Mouse (Mus musculus) gonadal fat pad, adult 2 months (tissue): ENCODE data around the gene Col2a1. TPM values are rescaled to one million over a fixed set of nuclear protein-coding genes. Genes with fewer than 3 reads are reported as not detected.

Experiments
- DNase-seq: peaks from one replicate; pipeline ENCODE4 v3.0.0-alpha.2; 2012; ENCODE audit warnings: low read depth
- polyA plus RNA-seq: library from polyadenylated mRNA; depleted of rRNA; stranded (reverse); fragments of >200 nt; gene quantifications from 2 replicates; pipeline ENCODE4 v1.2.3, GENCODE M21; 2012

Col2a1 gene
- polyA plus RNA-seq, 1 experiment, result 0.04 TPM

DNA sequence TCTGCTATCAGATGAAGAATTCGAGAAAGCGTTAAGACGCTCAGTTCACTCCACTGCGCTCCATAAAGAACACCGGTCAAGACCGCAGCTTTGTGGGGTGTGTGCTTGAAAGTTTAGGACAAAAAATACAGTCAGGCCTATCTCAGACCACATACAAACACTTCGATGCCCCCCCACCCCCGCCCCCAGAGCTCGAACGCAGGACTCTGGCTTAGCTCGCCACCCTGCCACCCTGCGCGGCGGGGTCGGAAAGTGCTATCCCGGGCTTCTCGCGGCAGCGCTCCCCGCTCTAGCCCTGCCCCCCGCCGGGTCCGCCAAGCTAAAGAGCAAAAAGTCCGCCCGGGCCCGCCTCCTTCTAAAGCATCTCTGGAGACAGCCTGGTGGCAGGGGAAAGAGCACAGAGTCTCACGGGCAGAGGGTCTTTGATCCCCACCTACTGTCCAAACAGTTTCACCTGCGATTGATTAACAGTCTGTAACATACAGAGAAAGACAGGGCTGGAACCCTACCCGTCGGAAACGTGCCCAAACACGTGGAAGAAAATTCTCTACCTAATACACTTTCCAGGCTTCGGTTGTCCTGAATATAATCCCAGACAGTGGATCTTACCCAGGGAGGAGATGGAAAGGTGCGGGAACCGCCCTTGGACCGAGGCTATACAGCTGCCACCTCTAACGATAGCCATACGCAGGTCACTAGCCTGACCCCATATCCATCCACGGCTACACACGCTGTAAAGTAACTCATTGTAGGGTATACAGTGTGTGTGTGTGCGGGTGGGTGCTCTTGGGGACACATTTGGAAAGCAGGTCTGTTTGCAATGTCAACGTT lies 1.3 kb downstream of the Col2a1 start:
- DNase-seq, result no peak

- no peak for DNase-seq
Observed at GRCm38 (mm10) chr15:98002113-98002990, 2.1 kb downstream of the Col2a1 start.

- DNase-seq, result no peak
Observed at GRCm38 (mm10) chr15:98001321-98002112, 3.0 kb downstream of the Col2a1 start.

DNA sequence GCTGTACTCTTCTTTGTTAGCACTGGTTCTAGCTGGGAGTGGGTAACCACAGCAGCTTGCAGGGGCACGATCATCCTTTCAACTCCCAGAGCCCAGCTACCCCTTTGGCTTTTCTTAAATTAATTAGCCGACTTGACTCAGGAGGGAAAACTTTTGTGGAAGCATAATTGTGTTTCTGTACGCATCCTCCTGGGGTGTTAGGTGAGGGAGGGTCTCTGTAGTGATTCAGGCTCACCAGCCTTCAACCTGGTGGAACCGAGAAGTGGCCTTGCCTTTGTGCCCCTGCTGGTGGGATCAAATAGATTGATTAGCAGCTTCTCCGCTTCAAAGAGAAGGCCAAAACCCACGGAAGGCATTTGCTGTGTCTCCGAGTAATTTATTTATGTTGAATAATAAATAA lies 4.5 kb downstream of the Col2a1 start:
- no peak for DNase-seq

DNA sequence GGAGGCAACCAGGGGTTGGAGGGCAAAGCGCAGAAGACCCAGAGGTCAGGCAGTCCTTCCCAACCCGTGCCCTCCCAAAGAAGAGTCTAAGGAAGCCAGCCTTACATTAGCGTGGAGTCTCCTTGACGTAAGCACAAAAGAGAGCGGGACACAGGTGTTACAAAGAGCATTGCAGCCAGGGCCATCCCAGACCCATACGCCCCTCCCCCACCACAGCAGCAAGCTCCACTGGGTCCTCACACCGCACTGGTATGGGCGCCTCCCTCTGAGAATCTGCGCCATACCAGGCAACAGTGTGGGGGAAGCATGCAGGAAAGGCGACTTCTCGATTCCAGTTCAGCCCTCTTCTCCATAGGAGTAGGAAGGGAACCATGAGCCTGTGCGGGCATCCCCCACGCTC lies 4.9 kb downstream of the Col2a1 start:
- DNase-seq, result no peak

GRCm38 (mm10) chr15:97996716-97997256 lies 7.7 kb downstream of the Col2a1 start:
- DNase-seq, result no peak

- no peak for DNase-seq
Observed at GRCm38 (mm10) chr15:97992712-97993286, 11.7 kb downstream of the Col2a1 start.

DNA sequence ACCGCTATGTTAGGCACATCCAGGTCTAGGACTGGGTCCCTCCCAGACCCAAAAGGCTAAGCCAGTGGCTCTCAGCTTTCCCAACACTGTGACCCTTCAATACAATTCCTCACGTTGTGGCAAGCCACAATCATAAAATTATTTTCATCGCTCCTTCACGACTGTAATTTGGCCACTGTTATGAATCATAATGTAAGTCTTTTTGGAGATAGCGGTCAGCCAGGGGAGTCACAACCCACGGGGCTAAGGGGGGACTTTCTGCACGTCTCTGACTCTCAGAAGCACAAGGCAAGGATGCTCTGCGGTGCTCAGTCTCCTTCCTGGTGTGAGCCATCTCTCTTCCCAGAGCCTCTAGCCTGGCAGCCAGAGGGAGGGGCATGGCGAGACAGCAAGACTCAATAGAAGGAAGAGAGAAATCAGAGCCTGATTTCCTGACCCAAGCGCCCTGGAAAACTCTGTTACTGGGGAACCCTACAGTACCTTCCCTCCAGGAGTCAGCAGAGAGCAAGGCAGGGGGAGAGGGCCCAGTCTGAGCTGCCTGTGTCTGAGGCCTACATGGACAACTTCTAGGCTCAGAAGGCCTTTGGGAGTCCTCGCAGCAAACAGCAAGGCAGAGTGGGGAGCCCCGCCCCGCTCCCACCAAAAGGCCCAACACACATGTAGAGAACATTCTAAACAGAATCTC lies 12.3 kb downstream of the Col2a1 start:
- no peak for DNase-seq

DNA sequence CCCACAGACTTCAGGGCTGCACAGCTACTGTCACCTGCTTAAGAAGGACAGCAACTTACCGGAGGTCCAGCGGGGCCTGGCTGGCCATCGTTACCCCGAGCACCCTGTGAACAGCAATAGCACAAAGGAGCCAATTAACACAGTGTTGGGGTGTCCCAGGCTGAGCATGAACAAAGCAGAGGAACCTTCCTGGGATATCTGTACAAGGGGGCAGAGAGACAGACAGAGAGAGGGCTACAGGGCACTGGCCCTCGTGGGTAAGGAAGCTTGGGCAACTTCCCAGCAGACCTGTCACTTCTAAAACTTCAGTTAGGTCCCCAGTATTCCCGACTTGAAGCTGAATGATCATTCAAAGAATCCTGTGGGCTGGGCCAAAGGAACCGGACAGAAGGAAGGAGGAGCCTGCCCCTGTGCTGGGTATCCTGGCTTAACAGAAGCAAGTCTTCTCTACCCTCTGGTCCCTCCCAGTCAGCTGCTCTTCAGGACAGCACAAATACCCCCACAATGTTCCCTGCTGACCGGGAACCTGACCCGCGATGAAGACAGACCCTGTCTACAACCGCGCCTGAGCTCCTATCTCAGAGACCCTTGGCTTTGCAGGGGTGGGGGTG lies 13.1 kb downstream of the Col2a1 start:
- DNase-seq, result no peak

GRCm38 (mm10) chr15:97990721-97991120 lies 13.8 kb downstream of the Col2a1 start:
- DNase-seq, result no peak

- DNase-seq, result no peak
Observed at GRCm38 (mm10) chr15:97990124-97990523, 14.4 kb downstream of the Col2a1 start.

- no peak for DNase-seq
Observed at GRCm38 (mm10) chr15:97989544-97989943, 15.0 kb downstream of the Col2a1 start.

DNA sequence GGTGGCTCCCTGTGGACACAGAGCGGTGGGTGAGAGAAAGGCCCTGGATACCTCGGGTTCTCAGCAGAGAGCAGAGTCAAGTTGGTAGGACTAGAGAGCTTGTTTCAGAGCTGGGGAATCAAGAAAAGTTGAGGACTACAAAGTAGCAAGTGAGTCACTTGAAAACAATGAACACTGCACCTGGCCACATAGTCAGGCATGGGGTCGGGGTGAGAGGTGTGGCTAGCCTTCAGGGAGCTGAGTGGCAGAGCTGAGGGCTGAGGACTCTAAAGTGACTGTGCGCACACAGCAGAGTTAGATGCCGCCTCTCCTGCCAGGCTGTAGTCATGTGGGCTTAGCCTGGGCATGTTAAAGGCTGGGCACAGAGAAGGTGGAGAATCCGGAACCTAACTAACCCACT lies 22.9 kb downstream of the Col2a1 start:
- no peak for DNase-seq

DNA sequence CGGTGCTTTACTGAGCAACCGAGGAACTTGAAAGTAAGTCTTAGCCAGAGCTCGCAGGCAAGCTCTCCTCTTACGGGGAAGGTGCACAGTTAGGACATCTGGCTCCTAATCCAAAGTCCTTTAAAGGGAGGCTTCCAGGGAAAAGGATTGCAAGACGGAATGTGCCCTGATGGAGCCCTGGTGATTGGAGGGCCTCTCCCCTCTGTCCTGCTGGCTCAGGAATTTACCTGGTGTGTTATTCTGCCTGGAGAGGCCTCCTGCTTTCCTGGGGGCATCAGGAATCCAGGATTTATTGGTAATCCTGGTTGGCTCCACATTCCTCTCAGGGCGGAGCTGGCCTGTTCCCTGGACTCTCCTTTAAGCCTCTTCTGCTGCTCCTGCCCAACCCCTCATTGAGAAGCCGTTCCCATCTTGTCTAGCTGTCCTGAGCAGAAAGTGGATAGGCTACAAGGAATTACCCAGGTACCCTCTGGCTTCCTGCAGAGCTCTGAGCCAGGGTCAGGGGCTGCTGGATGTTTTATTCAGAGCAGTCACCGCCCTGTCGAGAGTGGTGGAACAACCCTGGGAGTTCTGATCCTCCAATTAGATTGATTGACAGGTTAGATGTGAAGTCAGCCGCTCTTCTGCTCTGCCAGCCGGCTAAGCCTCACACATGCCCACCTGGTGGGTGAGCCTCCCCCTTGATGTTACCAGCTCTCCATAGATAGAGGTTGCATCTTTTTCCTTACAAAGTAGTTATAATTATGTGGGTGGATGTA lies 31.1 kb downstream of the Col2a1 start:
- DNase-seq, result no peak

- DNase-seq, result no peak
Observed at GRCm38 (mm10) chr15:97972580-97972979, 31.9 kb downstream of the Col2a1 start.

GRCm38 (mm10) chr15:97970299-97970698 lies 34.2 kb downstream of the Col2a1 start:
- no peak for DNase-seq

GRCm38 (mm10) chr15:97965311-97966045 lies 39.0 kb downstream of the Col2a1 start:
- DNase-seq, result no peak

DNA sequence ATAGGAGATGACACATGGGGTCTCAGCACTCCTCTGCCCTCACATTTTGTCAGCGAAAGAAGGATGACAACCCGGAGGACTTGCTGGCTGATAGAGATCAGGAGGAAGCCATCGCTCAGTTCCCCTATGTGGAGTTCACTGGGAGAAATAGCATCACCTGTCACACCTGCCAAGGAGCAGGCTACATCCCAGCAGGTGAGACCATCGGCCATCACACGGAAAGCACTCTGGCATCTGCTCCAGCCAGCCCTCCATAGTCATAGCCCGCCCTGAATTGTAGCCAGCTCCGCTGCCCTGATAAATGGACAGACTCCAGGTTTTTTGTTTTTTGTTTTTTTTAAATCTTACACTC lies 39.7 kb downstream of the Col2a1 start:
- DNase-seq, result no peak
